Mouse (Mus musculus) thymus, postnatal 10 days (tissue): Measurements from ENCODE around the gene B4galnt1.
"Not testable (repeated sequence)": the region's sequence is repeated elsewhere in the genome, so short reads cannot be mapped to it uniquely, and the experiment has no call there.

Experiments
- DNase-seq, 2 experiments: peaks; one replicate each; pipeline ENCODE4 v3.0.0; 2021; ENCODE audit warnings: low spot score in 2 of 2

The B4galnt1 gene

DNA sequence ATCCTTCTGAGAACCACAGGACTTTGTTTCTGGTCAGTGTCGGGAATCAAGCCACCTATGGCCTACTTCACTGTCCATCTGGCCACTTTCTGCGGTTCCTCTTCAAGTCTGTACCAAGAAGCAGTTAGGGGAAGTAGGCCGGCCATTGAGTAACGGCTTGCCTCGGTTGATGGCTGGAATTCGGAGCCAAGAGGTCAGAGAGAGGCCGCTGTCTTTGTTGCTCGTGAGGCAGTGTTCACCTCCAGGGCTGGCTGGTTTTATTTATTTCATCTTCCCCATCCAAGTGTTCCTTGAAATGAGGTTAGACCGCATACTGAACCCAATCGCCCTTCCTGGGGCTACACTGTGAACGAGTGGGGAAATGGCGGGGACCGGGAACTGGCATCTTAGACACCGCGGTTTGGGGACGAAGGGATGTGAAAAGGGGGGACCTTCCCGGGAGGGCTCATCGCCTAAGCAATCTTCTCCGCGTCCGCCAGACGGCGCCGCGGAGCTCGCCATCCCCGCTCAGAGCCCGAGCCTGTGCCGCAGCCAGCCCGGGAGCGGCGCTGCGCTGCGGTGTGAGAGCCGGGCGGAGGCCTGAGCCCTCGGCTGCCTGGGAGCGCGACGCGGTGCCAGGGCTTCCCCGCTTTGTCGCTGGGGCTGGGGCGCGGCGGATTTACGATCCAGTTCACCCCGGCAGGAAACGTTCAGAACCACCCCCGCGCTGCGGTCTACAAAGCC, at the start of gene B4galnt1:
TSS of gene B4galnt1 (plus strand) at position 595 of the 723 bp plus-strand sequence.
- DNase-seq = peak in 1 of 2 experiments; percentile 79

DNA sequence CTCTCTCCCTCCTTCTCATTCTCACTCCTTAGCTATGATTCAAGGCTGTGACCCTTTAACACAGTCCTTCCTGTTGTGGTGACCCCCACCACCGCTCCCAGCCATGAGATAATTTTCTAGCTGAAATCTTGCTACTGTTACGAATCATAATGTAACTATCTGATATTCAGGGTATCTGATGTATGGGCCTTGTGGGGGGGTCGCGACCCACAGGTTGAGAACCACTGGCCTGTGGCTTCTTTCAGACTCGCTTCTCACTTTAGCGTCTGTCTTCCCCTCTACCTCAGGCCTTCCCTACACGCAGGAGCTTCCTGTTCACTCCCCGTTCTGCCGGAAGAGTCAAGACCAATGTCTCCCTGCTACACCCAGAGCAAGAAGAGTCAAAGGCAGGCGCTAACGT, 46.6 kb upstream of the B4galnt1 start:
- DNase-seq = no peak

DNA sequence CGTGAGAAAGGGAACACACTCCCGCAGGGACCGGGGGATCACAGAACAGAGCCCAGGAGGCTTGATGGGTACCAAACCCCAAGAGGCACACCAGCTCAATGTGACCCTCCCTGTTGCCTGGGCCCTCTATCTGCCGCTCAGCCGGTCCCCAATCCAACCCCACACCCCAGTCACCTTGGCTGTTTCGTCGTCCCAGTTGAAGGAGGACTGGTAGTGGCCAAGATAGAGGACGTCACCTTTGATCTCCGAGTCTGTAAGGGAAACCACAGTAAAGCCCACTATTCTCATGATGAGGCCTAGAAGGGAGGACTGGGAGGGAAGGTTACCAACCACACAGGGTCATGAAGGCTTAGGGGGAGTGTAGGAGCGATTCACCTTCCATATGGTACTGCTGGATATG, 45.8 kb upstream of the B4galnt1 start:
- no peak for DNase-seq

DNA sequence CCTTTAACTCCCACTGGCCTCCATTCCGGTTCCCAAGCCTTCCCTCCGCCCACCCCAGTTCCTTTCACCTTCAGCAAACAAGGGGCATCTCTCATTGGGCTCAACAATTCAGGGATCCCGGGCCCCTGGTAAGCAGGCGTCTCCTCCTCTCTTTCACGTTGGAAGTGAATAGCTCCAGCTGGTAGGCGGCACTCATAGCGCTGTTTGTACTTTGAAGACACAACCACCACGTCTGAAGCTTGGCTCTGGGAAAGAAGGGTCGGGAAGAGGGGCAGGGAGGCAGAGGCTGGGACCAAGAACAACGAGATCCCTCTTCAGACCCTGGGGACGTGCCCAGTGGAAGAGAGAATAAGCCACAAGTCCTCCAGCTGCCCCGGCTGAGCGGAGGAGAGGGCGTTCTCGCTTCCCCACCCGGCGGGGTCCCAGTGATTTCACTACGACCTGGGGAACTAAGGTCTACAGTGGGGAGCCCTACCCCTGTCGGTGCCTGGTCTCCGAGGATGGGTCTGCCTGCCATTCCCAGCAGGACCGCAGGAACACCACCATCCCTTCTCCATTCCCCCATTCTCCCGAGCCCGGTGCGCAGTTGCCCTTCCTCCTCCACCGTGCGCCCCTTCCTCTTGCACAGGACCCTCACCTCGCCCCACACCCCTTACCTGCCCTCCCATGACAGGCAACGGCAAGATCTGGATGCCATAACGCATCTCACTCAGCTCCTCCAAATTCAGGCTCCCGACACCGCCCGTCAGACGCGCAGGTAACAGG, 44.5 kb upstream of the B4galnt1 start:
- peak in 1 of 2 experiments; percentile 23 for DNase-seq

DNA sequence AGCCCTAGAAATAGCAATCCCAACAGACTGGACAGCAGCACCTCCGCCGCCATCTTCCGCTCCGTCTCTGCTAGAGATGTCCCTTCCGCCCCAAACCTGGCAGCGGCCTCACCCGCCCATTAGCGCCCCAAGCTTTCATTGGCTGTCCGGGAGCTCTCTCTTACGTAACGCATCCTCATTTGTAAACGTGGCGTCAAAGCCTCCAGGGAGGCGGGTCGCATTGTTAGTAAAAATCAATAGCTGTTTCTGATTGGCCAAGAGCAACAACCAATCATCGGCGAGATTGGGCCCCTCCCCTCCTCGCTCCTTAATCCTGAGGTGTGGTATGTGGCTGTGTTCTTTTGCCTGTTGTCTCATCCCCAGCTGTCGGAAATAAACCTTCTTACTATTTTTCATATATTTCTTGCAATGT, 44.0 kb upstream of the B4galnt1 start, which contains the start of gene Os9:
TSS of gene Os9 (minus strand) at position 66 of the 412 bp plus-strand sequence.
- peak; percentile 90 to 95 for DNase-seq

DNA sequence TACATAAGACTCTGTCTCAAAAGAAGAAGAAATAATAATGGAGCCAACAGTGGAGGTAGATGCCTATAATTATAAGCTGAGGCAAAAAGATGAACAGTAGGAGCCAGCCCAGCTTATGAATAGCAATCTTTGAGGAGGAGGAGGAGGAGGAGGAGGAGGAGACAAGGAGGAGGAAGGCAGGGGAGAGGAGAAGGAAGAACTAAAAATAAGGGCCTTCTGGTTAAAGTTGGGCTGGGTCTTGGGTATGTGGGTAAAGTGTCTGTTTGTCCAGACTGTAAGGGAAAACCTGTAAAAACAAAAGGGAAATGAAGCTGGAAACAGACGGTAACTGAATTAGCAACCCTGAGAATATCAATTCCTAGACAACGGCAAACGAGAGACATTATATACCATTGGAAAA, 43.0 kb upstream of the B4galnt1 start:
- no peak for DNase-seq

DNA sequence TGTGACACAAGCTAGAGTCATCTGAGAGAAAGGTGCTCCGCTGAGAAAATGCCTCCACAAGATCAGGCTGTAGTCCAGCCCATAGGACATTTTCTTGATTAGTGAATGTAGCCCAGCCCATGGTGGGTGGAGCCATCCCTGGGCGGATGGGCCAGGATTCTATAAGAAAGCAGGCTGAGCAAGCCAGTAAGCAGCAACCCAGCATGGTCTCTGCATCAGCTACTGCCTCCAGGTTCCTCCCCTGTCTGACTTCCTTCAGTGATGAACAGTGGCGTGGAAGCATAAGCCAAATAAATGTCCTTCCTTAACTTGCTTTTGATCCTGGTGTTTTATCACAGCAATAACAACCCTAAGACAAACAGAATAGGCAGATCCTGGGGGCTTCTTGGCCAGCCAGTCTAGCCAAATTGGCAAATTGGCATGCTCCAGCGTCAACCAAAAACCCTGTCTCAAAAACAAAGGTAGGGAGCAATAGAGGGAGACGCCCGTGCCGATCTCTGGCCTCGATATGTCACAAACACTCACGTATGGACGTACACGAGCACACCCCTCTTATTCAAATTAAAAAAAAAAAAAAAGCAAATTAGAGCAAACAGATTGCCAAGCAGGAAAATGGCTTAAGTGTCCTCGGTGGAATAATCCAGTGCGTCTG, 42.1 kb upstream of the B4galnt1 start:
- no peak for DNase-seq

DNA sequence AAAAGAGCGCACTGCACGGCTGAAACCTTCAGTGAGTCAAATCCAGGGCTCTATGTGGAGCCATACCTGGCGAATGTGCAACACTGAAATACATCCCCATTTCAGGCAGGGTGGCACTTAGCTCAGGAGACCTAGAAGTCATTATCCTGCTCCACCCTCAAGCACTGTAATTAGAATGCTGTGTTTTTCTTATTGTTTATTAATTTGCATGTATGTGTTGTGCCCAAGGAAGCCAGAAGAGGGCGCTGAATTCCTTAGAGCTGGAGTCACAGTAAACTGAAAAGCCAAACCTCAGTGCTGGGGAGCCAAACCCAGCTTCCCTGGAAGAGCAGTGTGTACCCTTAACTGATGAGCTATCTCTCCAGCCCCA, 41.6 kb upstream of the B4galnt1 start:
- DNase-seq = peak; percentile 36 to 65

DNA sequence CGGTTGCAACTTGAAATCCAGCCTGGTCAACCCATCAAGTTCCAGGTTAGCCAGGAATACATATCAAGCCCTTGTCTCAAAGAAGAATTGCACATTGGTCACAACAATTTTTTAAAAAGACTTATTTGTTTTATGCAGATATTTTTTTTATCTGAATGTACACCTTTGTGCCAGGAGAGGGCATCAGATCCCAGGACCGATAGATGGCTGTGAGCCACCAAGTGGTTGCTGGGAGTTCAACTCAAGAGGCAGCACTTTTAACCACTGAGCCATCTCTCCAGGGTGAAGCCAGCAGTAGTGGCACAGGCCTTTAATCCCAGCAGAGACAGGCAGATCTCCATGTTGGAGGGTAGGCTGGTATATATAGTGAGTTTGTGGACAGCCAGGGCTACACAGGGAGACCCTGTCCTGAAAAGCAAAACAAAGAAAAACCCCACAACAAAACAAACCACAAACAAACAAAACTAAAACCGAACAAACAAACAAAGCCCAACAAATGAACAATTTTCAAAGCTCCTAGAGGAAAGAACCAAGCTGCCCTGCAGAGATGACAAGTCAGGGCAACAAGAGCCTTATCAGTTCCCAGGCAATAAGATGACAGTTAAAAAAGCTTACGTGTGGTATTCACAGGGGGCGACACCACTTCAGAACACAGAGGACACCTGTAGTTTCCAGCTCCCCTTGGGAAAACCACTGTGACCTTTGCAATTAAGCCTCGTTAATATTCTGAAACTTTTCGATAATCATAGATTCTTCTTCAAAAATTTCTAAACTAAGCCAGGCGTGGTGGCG, 39.6 kb upstream of the B4galnt1 start:
- DNase-seq = peak; percentile 31 to 60

DNA sequence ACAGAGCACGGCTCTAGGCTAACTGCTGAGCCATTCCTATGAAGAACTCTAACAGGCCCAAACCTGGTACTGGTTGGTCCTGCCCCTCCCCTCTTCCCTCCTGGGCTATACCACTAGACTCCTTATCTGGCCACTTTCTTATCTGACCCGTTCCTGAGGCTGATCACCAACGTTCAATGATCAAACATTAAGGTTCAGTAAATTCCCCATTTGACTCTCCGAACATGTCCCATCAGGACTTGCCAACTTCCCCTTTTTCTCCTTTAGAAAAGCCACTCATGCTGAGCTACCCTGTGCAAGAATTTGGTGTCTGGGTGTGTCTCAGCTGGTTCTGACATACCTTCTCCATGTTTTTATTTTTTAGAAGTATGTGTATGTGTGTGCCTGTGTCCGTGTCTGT, 38.4 kb upstream of the B4galnt1 start:
- DNase-seq = no peak

DNA sequence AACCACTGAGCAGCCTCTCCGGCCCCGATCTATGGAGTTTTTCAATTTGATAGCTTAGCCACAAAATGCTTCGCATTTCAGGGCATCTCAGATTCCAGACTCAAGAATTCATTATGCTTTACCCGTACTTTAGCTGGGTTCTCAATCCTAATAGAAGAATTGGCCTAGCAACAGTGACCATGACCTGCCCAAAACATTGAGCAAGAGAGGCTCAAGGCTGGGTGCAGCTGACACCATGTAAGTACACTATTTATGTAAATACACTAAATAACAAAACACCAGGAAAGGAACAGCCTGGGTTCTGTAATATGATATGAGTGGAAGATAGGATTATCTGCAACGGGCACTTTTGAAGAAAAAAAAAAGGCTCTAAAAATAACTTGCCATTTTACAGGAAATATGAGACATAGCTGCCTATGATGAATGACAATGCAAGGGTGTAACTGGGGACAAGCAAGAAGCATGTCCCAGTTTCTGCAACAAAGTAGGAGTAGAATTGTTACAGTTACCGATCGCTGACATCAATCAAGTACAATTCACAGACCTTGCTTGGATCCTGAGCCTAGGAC, 37.2 kb upstream of the B4galnt1 start:
- DNase-seq = no peak

DNA sequence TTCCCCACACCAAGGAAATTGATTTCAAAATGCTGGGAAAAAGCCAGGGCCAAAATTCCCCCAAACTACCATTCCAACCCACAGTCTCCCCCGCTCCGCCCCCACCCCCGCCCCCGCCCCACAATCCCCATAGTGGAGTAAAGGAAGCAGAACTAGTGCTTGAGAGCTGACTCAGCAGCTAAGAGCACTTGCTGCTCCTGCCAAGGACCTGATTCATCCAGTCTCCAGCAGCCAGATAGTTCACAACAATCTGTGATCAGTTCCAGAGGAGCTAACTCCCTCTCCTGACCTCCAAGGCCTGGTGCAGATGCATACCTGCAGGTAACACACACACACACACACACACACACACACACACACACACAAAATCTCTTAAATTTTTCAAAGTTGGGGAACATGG, 35.6 kb upstream of the B4galnt1 start:
- no peak for DNase-seq

DNA sequence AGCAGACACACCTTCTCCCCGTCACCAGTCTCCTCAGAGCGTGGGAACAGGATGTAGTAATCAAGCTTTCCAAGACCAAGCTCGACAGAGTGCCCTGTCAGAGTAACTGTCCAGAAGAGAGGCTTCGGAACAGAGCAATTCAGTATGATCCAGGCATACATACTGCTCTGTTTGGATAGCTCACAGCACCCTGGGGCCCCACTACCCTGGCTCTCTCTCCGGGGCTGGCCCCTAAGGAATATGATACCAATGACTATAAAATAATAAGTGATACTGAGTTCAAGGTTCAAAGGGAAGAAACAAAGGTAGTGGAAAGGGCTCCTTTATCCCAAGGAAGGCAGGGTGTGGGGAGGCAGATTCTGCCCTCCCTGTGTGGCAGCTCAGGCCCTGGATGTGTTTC, 32.6 kb upstream of the B4galnt1 start:
- no peak for DNase-seq

DNA sequence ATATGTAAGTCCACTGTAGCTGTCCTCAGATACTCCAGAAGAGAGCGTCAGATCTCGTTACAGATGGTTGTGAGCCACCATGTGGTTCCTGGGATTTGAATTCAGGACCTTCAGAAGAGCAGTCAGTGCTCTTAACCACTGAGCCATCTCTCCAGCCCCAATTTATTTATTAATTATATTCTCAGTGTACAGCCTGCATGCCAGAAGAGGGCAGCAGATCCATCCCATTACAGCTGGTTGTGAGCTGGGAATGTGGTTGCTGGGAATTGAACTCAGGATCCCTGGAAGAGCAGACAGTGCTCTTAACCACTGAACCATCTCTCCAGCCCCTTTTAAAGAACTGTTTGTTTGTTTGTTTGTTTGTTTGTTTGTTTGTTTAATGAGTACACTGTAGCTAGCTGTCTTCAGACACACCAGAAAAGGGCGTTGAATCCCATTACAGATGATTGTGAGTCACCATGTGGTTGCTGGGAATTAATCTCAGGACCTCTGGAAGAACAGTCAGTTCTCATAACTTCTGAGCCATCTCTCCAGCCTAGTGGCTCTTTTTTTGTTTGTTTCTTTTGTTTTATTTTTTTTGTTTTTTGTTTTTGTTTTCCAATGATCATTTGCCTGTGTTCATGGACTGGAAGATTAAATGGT, 30.5 kb upstream of the B4galnt1 start:
- not testable (repeated sequence) for DNase-seq

DNA sequence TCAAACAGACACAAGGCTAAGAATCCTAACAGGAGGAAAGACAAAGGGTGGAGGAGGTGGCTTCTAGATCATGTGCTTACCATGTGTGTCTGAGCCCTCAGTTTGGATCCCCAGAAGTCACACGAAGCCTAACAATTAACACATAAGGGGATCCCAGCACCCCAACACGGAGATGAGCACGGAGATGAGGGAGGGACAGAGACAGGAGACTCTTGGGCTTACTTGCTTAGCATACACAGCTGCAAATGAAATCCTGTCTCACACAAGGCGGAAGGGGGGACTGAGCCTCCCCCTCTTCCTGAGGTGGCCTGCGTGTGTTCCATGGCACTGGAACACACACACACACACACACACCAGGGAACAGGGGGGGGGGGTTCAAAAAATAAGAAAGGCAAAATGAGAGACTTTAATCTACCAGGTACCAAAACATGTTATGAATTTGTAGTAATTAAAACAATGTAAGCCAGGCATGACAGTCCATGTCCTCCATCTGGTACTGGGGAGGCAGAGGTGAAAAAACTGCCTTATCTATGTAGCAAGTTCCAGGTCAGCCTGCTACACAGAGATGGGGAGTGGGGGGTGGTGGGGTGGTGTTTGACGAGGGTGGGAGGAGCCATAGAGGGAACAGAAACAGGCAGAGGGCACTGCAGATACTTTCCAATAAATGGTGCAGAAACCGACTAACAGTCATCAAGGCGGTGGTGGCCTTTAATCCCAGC, 29.7 kb upstream of the B4galnt1 start:
- DNase-seq = peak; percentile 40 to 46

DNA sequence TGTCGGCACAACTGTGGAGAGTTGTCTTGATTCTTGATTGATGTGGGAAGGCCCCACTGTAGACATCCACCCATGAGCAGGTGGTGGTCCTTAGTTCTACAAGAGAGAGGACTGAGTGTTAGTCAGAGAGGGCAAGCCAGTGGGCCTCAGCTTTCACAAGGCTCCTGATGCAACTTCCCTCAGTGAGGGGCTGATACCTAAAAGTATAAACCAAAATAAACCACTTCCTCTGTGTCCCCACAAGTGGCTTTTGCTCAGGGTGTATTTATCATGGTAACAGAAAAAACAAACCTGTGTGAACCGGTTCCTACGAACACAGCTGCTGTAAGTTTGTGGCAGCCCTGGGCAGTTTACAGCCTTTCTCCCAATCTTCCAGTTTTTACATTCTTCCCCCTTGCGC, 28.5 kb upstream of the B4galnt1 start:
- peak; percentile 31 to 35 for DNase-seq

DNA sequence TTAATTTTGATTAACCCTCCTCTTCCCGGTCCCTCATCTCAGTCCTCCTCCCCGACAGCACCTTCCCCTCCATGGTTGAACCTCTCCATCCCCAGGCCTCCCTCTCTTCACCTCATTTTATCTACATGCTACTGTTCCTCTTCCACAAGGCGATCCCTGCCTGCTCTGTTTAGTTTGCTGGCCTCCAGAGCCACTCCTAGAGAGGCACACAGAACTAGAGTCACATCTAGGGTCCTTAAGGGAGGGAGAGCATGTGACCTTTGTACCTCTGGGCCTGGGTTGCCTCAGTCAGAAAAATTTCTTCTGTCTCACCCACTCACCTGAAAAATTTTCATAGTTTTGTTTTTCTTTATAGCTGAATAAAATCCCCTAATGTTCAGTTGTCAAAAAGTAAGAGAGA, 27.1 kb upstream of the B4galnt1 start:
- DNase-seq = no peak

DNA sequence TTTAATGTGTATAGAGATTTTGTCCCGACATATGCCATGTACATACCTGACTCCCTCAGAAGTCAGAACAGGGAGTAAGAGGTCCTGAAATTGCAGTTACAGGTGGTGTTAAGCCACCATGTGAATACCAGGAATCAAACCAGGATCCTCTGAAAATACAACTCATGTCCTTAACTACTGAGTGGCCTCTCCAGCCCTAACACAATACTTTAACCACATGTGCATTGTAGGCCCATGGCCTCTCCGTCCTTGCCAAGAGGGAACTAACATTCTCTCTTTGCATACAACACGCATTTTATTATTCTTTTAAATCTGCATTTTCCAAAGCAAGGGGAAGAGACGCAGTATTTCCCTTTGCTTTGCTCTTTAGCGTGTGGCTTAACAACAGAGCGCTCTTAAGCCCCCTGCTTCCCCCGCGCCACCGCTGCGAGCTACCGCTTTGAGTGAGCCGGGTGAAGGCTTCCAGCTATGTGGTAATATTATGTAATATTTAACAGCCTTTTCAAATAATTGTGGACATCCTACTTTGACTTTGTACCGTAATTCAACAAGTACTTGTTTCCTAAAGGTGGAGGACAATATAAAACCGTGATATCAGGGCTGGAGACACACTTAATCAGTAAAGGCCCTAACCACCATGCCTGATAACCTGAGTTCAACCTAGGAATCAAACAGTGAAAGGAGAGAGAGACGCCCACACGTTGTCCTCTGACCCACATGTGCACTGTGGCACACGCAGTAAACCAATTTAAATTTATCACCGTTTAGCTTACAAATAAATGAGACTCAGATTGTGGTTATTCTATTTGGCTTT, 26.5 kb upstream of the B4galnt1 start:
- no peak for DNase-seq

DNA sequence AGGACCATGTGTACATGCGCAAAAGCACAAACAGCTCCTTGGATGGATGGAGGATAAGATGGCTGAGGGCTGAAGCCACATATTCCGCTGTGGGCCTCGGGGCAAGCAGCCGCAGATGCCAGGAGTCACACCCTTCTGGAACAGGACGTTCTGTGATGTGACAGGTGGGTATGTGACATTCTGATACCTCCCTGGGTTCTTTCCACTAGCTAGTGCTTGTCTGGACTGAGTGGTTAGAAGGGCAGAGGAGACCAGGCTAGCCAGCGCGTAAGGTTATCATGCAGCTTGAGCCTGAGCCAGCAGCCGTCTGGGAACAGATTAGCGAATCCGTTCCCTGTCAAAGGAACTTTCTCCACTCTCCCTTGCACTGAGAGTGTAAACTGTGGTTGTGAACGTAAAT, 24.1 kb upstream of the B4galnt1 start:
- no peak for DNase-seq
